Mouse (Mus musculus): Measurements from ENCODE around the gene Phf5a. TPM values are rescaled to one million over a fixed set of nuclear protein-coding genes. Genes with fewer than 3 reads are reported as not detected.

Phf5a gene
- polyA plus RNA-seq, 1 experiment, result 41.4 TPM

- no peak for DNase-seq (ENCODE audit: low read depth)
These were observed 23.4 kb downstream of the Phf5a start for GRCm38 (mm10) chr15:81848301-81848700.

- DNase-seq (ENCODE audit: low read depth), result no peak
These were observed 23.9 kb downstream of the Phf5a start for GRCm38 (mm10) chr15:81847861-81848260.

GRCm38 (mm10) chr15:81847161-81847560 lies 24.6 kb downstream of the Phf5a start:
- no peak for DNase-seq (ENCODE audit: low read depth)

- no peak for DNase-seq (ENCODE audit: low read depth)
These were observed 25.0 kb downstream of the Phf5a start for GRCm38 (mm10) chr15:81846755-81847154.

GRCm38 (mm10) chr15:81845724-81846123 lies 26.0 kb downstream of the Phf5a start:
- no peak for DNase-seq (ENCODE audit: low read depth)

- no peak for DNase-seq (ENCODE audit: low read depth)
These were observed 26.6 kb downstream of the Phf5a start for GRCm38 (mm10) chr15:81845033-81845625.

- no peak for DNase-seq (ENCODE audit: low read depth)
These were observed 29.4 kb downstream of the Phf5a start for GRCm38 (mm10) chr15:81842275-81842674.

- no peak for DNase-seq (ENCODE audit: low read depth)
These were observed 31.4 kb downstream of the Phf5a start for GRCm38 (mm10) chr15:81840306-81840705.

- peak; percentile 97 for DNase-seq (ENCODE audit: low read depth)
These were observed 32.1 kb downstream of the Phf5a start for GRCm38 (mm10) chr15:81839634-81840033.

GRCm38 (mm10) chr15:81838554-81839235 lies 33.0 kb downstream of the Phf5a start:
- no peak for DNase-seq (ENCODE audit: low read depth)

- no peak for DNase-seq (ENCODE audit: low read depth)
These were observed 34.5 kb downstream of the Phf5a start for GRCm38 (mm10) chr15:81836966-81837920.

- DNase-seq (ENCODE audit: low read depth), result no peak
These were observed 35.4 kb downstream of the Phf5a start for GRCm38 (mm10) chr15:81836124-81836821.

- DNase-seq (ENCODE audit: low read depth), result no peak
These were observed 36.5 kb downstream of the Phf5a start for GRCm38 (mm10) chr15:81835007-81835880.

GRCm38 (mm10) chr15:81834171-81834841 lies 37.4 kb downstream of the Phf5a start:
- no peak for DNase-seq (ENCODE audit: low read depth)

GRCm38 (mm10) chr15:81833481-81833880 lies 38.2 kb downstream of the Phf5a start:
- no peak for DNase-seq (ENCODE audit: low read depth)

GRCm38 (mm10) chr15:81832219-81832618 lies 39.5 kb downstream of the Phf5a start:
- no peak for DNase-seq (ENCODE audit: low read depth)

GRCm38 (mm10) chr15:81831136-81831825 lies 40.4 kb downstream of the Phf5a start:
- DNase-seq (ENCODE audit: low read depth), result no peak

GRCm38 (mm10) chr15:81830530-81830929 lies 41.2 kb downstream of the Phf5a start:
- DNase-seq (ENCODE audit: low read depth), result no peak

GRCm38 (mm10) chr15:81829208-81829580 lies 42.5 kb downstream of the Phf5a start:
- no peak for DNase-seq (ENCODE audit: low read depth)
